In the genomic region with DNA sequence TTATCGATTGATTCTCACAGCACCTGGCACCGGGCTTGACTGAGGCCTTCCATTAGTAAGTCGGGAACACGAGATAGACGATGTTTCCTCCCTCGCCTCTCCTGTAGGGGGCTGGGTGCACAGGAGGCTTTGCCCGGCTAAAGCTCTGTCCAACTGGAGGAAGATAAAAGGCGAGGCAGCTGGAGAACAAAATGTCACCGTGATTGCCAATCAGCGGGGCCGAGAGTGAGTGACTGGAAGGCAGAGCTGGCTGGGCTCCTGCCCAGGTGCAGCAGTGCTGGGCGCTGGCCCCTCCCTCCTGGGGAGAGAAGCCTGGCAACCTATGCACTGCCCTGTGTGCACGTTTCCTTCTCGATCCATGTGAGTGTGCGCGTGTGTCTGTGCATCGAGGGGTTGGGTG, we compare ENCODE assay signal across 15 mouse cellular contexts. TPM values are rescaled to one million over a fixed set of nuclear protein-coding genes. Genes with fewer than 3 reads are reported as not detected.
DNase-seq lines count a peak whose midpoint lies in the region; ATAC-seq and TF ChIP-seq lines count a peak whose summit lies in the region.
"Had no signal": no experiment of that assay in that cellular context is flagged by ENCODE, and none has a peak within 500 bp of the region (broad histone marks: within the 10 kb centered on the region; RNA-seq: fewer than 3 reads in every experiment).

No protein-coding gene starts in this region.

- TF ChIP-seq EP300 in heart, adult 2 months (IDR thresholded peaks at IDR 0.05; ENCODE audit: insufficient read depth, low read depth, low read length), result no peak
- no peak for TF ChIP-seq EP300 in liver, postnatal 0 days (IDR thresholded peaks at IDR 0.05; ENCODE audit: low read depth)

- TF ChIP-seq POLR2A in heart, adult 2 months (IDR thresholded peaks at IDR 0.05; ENCODE audit: insufficient read depth, low read depth, low read length), result no peak
- no peak for TF ChIP-seq POLR2A in liver, adult 2 months (IDR thresholded peaks at IDR 0.05; ENCODE audit: extremely low read depth, insufficient read depth, low read length)
- no peak for TF ChIP-seq POLR2A in brain, embryonic 14.5 days (IDR thresholded peaks at IDR 0.05; ENCODE audit: borderline replicate concordance, extremely low read depth, insufficient read depth, insufficient read length, poor library complexity, severe bottlenecking)

- DNase-seq in heart, adult 2 months, result peak; percentile 32 to 44
- no peak for DNase-seq in heart, postnatal 25 days (ENCODE audit: low spot score)
- peak; percentile 82 for DNase-seq in liver, adult 2 months (ENCODE audit: extremely low read depth, low read depth, low spot score)
- DNase-seq in liver, postnatal 0 days, result no peak
- no peak for DNase-seq in brain, embryonic 14.5 days (ENCODE audit: low read depth)
- DNase-seq in midbrain, postnatal 0 days (ENCODE audit: low spot score), result no peak
- DNase-seq in adipocyte (ENCODE audit: low spot score), result no peak
- DNase-seq: cerebellum, postnatal 25 days; kidney, adult 9 months; liver; lung, postnatal 36 days; thymus, adult 18-20 months had no signal

- 0 out of 2 replicates have a peak, but pooled peaks cover 2% of the 10 kb centered on the region for H3K27me3 ChIP-seq in heart, adult 2 months (ENCODE audit: control insufficient read depth, insufficient read depth, low read length)
- H3K27me3 ChIP-seq in liver, adult 2 months (ENCODE audit: control insufficient read depth, insufficient read depth, low read length), result peaks cover 3% of the 10 kb centered on the region; the same call in 1 of the 2 replicates
- H3K27me3 ChIP-seq in liver, postnatal 0 days (ENCODE audit: insufficient read depth, low read length), result peaks cover 6% of the 10 kb centered on the region; the same call in 1 of the 2 replicates
- H3K27me3 ChIP-seq in midbrain, postnatal 0 days (ENCODE audit: insufficient read depth, low read length), result no peaks in the 10 kb centered on the region
- H3K27me3 ChIP-seq in kidney, embryonic 15.5 days, result peaks cover 47% of the 10 kb centered on the region

- H3K4me3 ChIP-seq in heart, adult 2 months, result no peak overlapping the region
- no peak overlapping the region for H3K4me3 ChIP-seq in liver, adult 2 months (ENCODE audit: insufficient read depth, low read depth, low read length)
- no peak overlapping the region for H3K4me3 ChIP-seq in liver, postnatal 0 days (ENCODE audit: low read depth, low read length)
- no peak overlapping the region for H3K4me3 ChIP-seq in midbrain, postnatal 0 days (ENCODE audit: low read depth, low read length)
- no peak overlapping the region for H3K4me3 ChIP-seq in kidney, embryonic 15.5 days (replicated peaks)

- no peak overlapping the region for H3K4me2 ChIP-seq in liver, postnatal 0 days (ENCODE audit: low read depth, low read length)
- no peak overlapping the region for H3K4me2 ChIP-seq in midbrain, postnatal 0 days (ENCODE audit: low read depth, low read length, poor library complexity, severe bottlenecking)
- H3K4me2 ChIP-seq in kidney, embryonic 15.5 days, result no peak overlapping the region

- H3K79me2 ChIP-seq in heart, adult 2 months (replicated peaks; ENCODE audit: control insufficient read depth, insufficient read depth, low read length), result no peaks in the 10 kb centered on the region
- no peaks in the 10 kb centered on the region for H3K79me2 ChIP-seq in liver, adult 2 months (ENCODE audit: control insufficient read depth, insufficient read depth, low read length)

- TF ChIP-seq CTCF in heart, adult 2 months (IDR thresholded peaks at IDR 0.05), result peak; percentile 48
- peak; percentile 34 for TF ChIP-seq CTCF in liver, adult 2 months (IDR thresholded peaks at IDR 0.05; ENCODE audit: low read depth, low read length)
- TF ChIP-seq CTCF in liver, postnatal 0 days (IDR thresholded peaks at IDR 0.05; ENCODE audit: low read depth), result no peak
- TF ChIP-seq CTCF in brain, embryonic 14.5 days (IDR thresholded peaks at IDR 0.05; ENCODE audit: borderline replicate concordance, extremely low read depth, insufficient read depth, insufficient read length), result peak; percentile 35; the same call in 1 of the 2 replicates
- peak; percentile 53 for TF ChIP-seq CTCF in midbrain, postnatal 0 days (IDR thresholded peaks at IDR 0.05)

- no peak overlapping the region for H3K9ac ChIP-seq in heart, adult 2 months (ENCODE audit: low read depth, low read length)
- H3K9ac ChIP-seq in liver, adult 2 months (ENCODE audit: low read depth, low read length), result no peak overlapping the region
- no peak overlapping the region for H3K9ac ChIP-seq in liver, postnatal 0 days (replicated peaks)
- H3K9ac ChIP-seq in midbrain, postnatal 0 days (replicated peaks; ENCODE audit: low read length, poor library complexity, severe bottlenecking), result no peak overlapping the region
- no peak overlapping the region for H3K9ac ChIP-seq in kidney, embryonic 15.5 days

- H3K4me1 ChIP-seq in heart, adult 2 months (ENCODE audit: control insufficient read depth, insufficient read depth, low read length), result peaks cover 2% of the 10 kb centered on the region; the same call in 1 of the 2 replicates
- no peaks in the 10 kb centered on the region; the same call in 1 of the 2 replicates for H3K4me1 ChIP-seq in liver, adult 2 months (ENCODE audit: control insufficient read depth, insufficient read depth, low read length)
- no peaks in the 10 kb centered on the region for H3K4me1 ChIP-seq in liver, postnatal 0 days (ENCODE audit: insufficient read depth)
- H3K4me1 ChIP-seq in midbrain, postnatal 0 days (ENCODE audit: insufficient read depth, low read length), result no peaks in the 10 kb centered on the region
- H3K4me1 ChIP-seq in kidney, embryonic 15.5 days, result 0 out of 2 replicates have a peak, but pooled peaks cover 11% of the 10 kb centered on the region

- intact Hi-C loops in heart, adult 2 months (cut with DNase I), result no loop called here
- intact Hi-C loops in heart, postnatal 25 days (cut with DNase I), result loop anchor here (5.0 kb wide), 1 partner anchor 289 kb away; no protein-coding TSS in a partner anchor

- no peaks in the 10 kb centered on the region for H3K36me3 ChIP-seq in heart, adult 2 months (ENCODE audit: control insufficient read depth, insufficient read depth, low read length)
- no peaks in the 10 kb centered on the region for H3K36me3 ChIP-seq in liver, adult 2 months (ENCODE audit: control insufficient read depth, insufficient read depth, low read length)
- H3K36me3 ChIP-seq in liver, postnatal 0 days (replicated peaks; ENCODE audit: insufficient read depth, low read length), result no peaks in the 10 kb centered on the region
- H3K36me3 ChIP-seq in midbrain, postnatal 0 days (ENCODE audit: insufficient read depth, low read length), result no peaks in the 10 kb centered on the region
- no peaks in the 10 kb centered on the region for H3K36me3 ChIP-seq in kidney, embryonic 15.5 days

- H3K27ac ChIP-seq in heart, adult 2 months, result no peak overlapping the region
- no peak overlapping the region for H3K27ac ChIP-seq in liver, adult 2 months (replicated peaks; ENCODE audit: insufficient read depth, low read depth, low read length)
- H3K27ac ChIP-seq in liver, postnatal 0 days (ENCODE audit: low read depth), result no peak overlapping the region
- H3K27ac ChIP-seq in midbrain, postnatal 0 days (ENCODE audit: low read depth, low read length), result no peak overlapping the region
- no peak overlapping the region for H3K27ac ChIP-seq in kidney, embryonic 15.5 days

- whole genome bisulfite sequencing in heart, adult 2 months, result 37% methylated on average over 17 of the region's 17 CpGs
- 32% methylated on average over 17 of the region's 17 CpGs for WGBS in liver, adult 2 months
- WGBS in liver, postnatal 0 days (ENCODE audit: insufficient replicate concordance), result 54% methylated on average over 16 of the region's 17 CpGs
- 47% methylated on average over 17 of the region's 17 CpGs for WGBS in midbrain, postnatal 0 days
- 40% methylated on average over 17 of the region's 17 CpGs for WGBS in kidney, embryonic 15.5 days

- no peak for ATAC-seq in liver, postnatal 0 days
- no peak for ATAC-seq in midbrain, postnatal 0 days (ENCODE audit: low FRiP score)
- no peak for ATAC-seq in kidney, embryonic 15.5 days (replicated peaks; ENCODE audit: low FRiP score)

- H3K9me3 ChIP-seq in liver, postnatal 0 days (ENCODE audit: low read length), result no peaks in the 10 kb centered on the region
- H3K9me3 ChIP-seq in midbrain, postnatal 0 days (ENCODE audit: low read length), result no peaks in the 10 kb centered on the region
- H3K9me3 ChIP-seq in kidney, embryonic 15.5 days (replicated peaks), result no peaks in the 10 kb centered on the region

RNA-seq across cellular contexts. Expression of gene Hrh1, which starts 10.5 kb away (rescaled TPM):
- under 1 TPM; 0.36 to 0.47 TPM for total RNA-seq in heart, adult 2 months (2021)
- polyA plus RNA-seq in heart, adult 2 months (2012; rRNA removed), result 0.20 and 0.41 TPM in 2 replicates
- total RNA-seq in heart, postnatal 25 days (2021), result under 1 TPM; 0.29 to 0.42 TPM
- total RNA-seq in liver, adult 2 months (2014; rRNA removed), result 0.13 TPM in 1 of 2 replicates, not detected in the other
- 0.06 and 0.07 TPM in 2 replicates for polyA plus RNA-seq in liver, adult 2 months (2012; rRNA removed)
- polyA plus RNA-seq in liver, postnatal 0 days (2015; fragmentation: Nextera tagmentation; extraction: Ambion mirVana), result not detected in 2 replicates
- 0.42 and 0.50 TPM in 2 replicates for polyA plus RNA-seq in brain, embryonic 14.5 days (2012; rRNA removed)
- 1.9 and 2.4 TPM in 2 replicates for total RNA-seq in midbrain, postnatal 0 days (2014; rRNA removed)
- 1.6 and 1.9 TPM in 2 replicates for polyA plus RNA-seq in midbrain, postnatal 0 days (2015; fragmentation: Nextera tagmentation; extraction: Ambion mirVana)
- 0.21 and 0.28 TPM in 2 replicates for polyA plus RNA-seq in kidney, embryonic 15.5 days (2015; fragmentation: Nextera tagmentation; extraction: Ambion mirVana)
- total RNA-seq: CH12.LX had no signal
- polyA plus RNA-seq: heart, embryonic 16.5 days had no signal

Comparison
In these comparisons a context has a peak if more than half of its experiments do, and no peak if none do; other contexts are left out.
1. DNase-seq: peak in heart, adult 2 months (2 of 2) and liver, adult 2 months (single experiment); none in heart, postnatal 25 days (single experiment), liver, postnatal 0 days (single experiment), brain, embryonic 14.5 days (single experiment), midbrain, postnatal 0 days (single experiment) and adipocyte (single experiment).